Mouse (Mus musculus) heart, embryonic 12.5 days (tissue): ENCODE results near the gene B230104I21Rik. TPM values are rescaled to one million over a fixed set of nuclear protein-coding genes. Genes with fewer than 3 reads are reported as not detected.

Experiments
- ATAC-seq: fragments of 200-750 bp; cut with Nextera tagmentation; 2 replicates; pipeline ENCODE4 v1.8.0; 2017; ENCODE audit warnings: moderate TSS enrichment, moderate library complexity; ENCODE audit not compliant: insufficient number of reproducible peaks, low FRiP score
- H3K27ac ChIP-seq: fragments of 300-500 bp; sonication (generic); 2 replicates; pipeline ENCODE4 v1.5.1; 2016; ENCODE audit warnings: mild to moderate bottlenecking, moderate library complexity; ENCODE audit not compliant: poor library complexity, severe bottlenecking
- H3K27me3 ChIP-seq: fragments of 300-500 bp; sonication (generic); replicated peaks from 2 replicates; pipeline ENCODE4 v1.6.1; 2016; ENCODE audit warnings: mild to moderate bottlenecking, moderate library complexity
- H3K36me3 ChIP-seq: fragments of 300-500 bp; sonication (generic); 2 replicates; pipeline ENCODE4 v1.6.1; 2016; ENCODE audit warnings: mild to moderate bottlenecking, moderate library complexity
- H3K4me1 ChIP-seq: fragments of 300-500 bp; sonication (generic); replicated peaks from 2 replicates; pipeline ENCODE4 v1.6.1; 2016; ENCODE audit warnings: mild to moderate bottlenecking
- H3K4me2 ChIP-seq: fragments of 300-500 bp; sonication (generic); 2 replicates; pipeline ENCODE4 v1.6.1; 2016; ENCODE audit warnings: mild to moderate bottlenecking, moderate library complexity
- H3K4me3 ChIP-seq: fragments of 300-500 bp; sonication (generic); 2 replicates; pipeline ENCODE4 v1.5.1; 2016; ENCODE audit warnings: mild to moderate bottlenecking
- H3K9ac ChIP-seq: fragments of 300-500 bp; sonication (generic); 2 replicates; pipeline ENCODE4 v1.6.1; 2016; ENCODE audit warnings: mild to moderate bottlenecking, moderate library complexity
- H3K9me3 ChIP-seq: fragments of 300-500 bp; sonication (generic); replicated peaks from 2 replicates; pipeline ENCODE4 v1.6.1; 2016; ENCODE audit warnings: mild to moderate bottlenecking, moderate library complexity
- WGBS: fragments of 180-500 bp; shearing (Covaris S2); methylation state at CpG from one replicate; pipeline ENCODE4 v1.1.7; 2016; 5-methylcytosine and 5-hydroxymethylcytosine counted together
- polyA plus RNA-seq: library from polyadenylated mRNA; unstranded; fragments of >200 nt; fragmentation: Nextera tagmentation; extraction: Ambion mirVana; gene quantifications from 2 replicates; pipeline ENCODE4 v1.2.1, GENCODE M21; 2016

Gene B230104I21Rik
- polyA plus RNA-seq, 1 experiment from 2014 or later: not detected

GRCm38 (mm10) chr4:154313622-154313967, 22.3 kb upstream of the B230104I21Rik start:
- Histone ChIP-seq H3K9me3 (no peaks in the 10 kb centered on the region), H3K36me3 (peaks cover 4% of the 10 kb centered on the region), H3K4me1 (no peaks in the 10 kb centered on the region), H3K9ac (no peak overlapping the region), H3K27me3 (0 out of 2 replicates have a peak, but pooled peaks cover 5% of the 10 kb centered on the region), H3K27ac (no peak overlapping the region), H3K4me3 (no peak overlapping the region), H3K4me2 (no peak overlapping the region)
- ATAC-seq: no peak
- 73% methylated on average over 11 of the region's 11 CpGs for WGBS

- ATAC-seq: 0 out of 2 replicates have a peak, but pooled peaks have one; percentile 15
- no peak overlapping the region for H3K4me2 ChIP-seq
- H3K4me1 ChIP-seq: peaks cover 27% of the 10 kb centered on the region
- H3K27ac ChIP-seq: peak overlapping the region; percentile 61
- H3K9me3 ChIP-seq: no peaks in the 10 kb centered on the region
- peaks cover 21% of the 10 kb centered on the region; the same call in 1 of the 2 replicates for H3K36me3 ChIP-seq
- H3K27me3 ChIP-seq: peaks cover 22% of the 10 kb centered on the region
- H3K4me3 ChIP-seq: no peak overlapping the region
- 35% methylated on average over 4 of the region's 4 CpGs for WGBS
- H3K9ac ChIP-seq: no peak overlapping the region
These were observed 10.5 kb upstream of the B230104I21Rik start for GRCm38 (mm10) chr4:154325410-154325809.

- H3K9me3 ChIP-seq: no peaks in the 10 kb centered on the region
- peaks cover 14% of the 10 kb centered on the region for H3K27me3 ChIP-seq
- no peak overlapping the region for H3K27ac ChIP-seq
- WGBS: 8% methylated on average over 17 of the region's 20 CpGs
- no peak overlapping the region for H3K4me2 ChIP-seq
- H3K9ac ChIP-seq: no peak overlapping the region
- no peak for ATAC-seq
- no peak overlapping the region for H3K4me3 ChIP-seq
- H3K36me3 ChIP-seq: 0 out of 2 replicates have a peak, but pooled peaks cover 5% of the 10 kb centered on the region
- H3K4me1 ChIP-seq: peaks cover 37% of the 10 kb centered on the region
These were observed 7.5 kb upstream of the B230104I21Rik start for GRCm38 (mm10) chr4:154328431-154328830.

GRCm38 (mm10) chr4:154328836-154329235, 7.1 kb upstream of the B230104I21Rik start:
- Histone ChIP-seq H3K4me3 (no peak overlapping the region), H3K27ac (peak overlapping the region; percentile 95; the same call in 1 of the 2 replicates), H3K9me3 (no peaks in the 10 kb centered on the region), H3K36me3 (0 out of 2 replicates have a peak, but pooled peaks cover 2% of the 10 kb centered on the region), H3K9ac (no peak overlapping the region), H3K4me2 (no peak overlapping the region), H3K27me3 (peaks cover 14% of the 10 kb centered on the region), H3K4me1 (peaks cover 37% of the 10 kb centered on the region)
- 8% methylated on average over 6 of the region's 6 CpGs for WGBS
- ATAC-seq: no peak

GRCm38 (mm10) chr4:154330001-154330400, 5.9 kb upstream of the B230104I21Rik start:
- H3K9ac ChIP-seq: 0 out of 2 replicates have a peak overlapping the region, but pooled peaks have one; percentile 8
- H3K4me1 ChIP-seq: peaks cover 43% of the 10 kb centered on the region
- H3K9me3 ChIP-seq: no peaks in the 10 kb centered on the region
- no peak overlapping the region for H3K4me3 ChIP-seq
- peak; percentile 74 for ATAC-seq
- H3K27me3 ChIP-seq: peaks cover 17% of the 10 kb centered on the region
- peak overlapping the region; percentile 95 for H3K27ac ChIP-seq
- 0 out of 2 replicates have a peak, but pooled peaks cover 2% of the 10 kb centered on the region for H3K36me3 ChIP-seq
- 61% methylated on average over 7 of the region's 7 CpGs for WGBS
- H3K4me2 ChIP-seq: no peak overlapping the region

GRCm38 (mm10) chr4:154331271-154331670, 4.7 kb upstream of the B230104I21Rik start:
- 59% methylated on average over 12 of the region's 12 CpGs for WGBS
- no peaks in the 10 kb centered on the region for H3K9me3 ChIP-seq
- H3K36me3 ChIP-seq: 0 out of 2 replicates have a peak, but pooled peaks cover 2% of the 10 kb centered on the region
- no peak for ATAC-seq
- no peak overlapping the region for H3K4me3 ChIP-seq
- H3K4me1 ChIP-seq: peaks cover 38% of the 10 kb centered on the region
- peak overlapping the region; percentile 95 for H3K27ac ChIP-seq
- no peak overlapping the region for H3K4me2 ChIP-seq
- no peak overlapping the region; the same call in 1 of the 2 replicates for H3K9ac ChIP-seq
- peaks cover 23% of the 10 kb centered on the region for H3K27me3 ChIP-seq

GRCm38 (mm10) chr4:154333300-154333699, 2.6 kb upstream of the B230104I21Rik start:
- Histone ChIP-seq H3K9ac (no peak overlapping the region), H3K27ac (no peak overlapping the region), H3K4me3 (no peak overlapping the region), H3K9me3 (no peaks in the 10 kb centered on the region), H3K27me3 (peaks cover 26% of the 10 kb centered on the region), H3K36me3 (0 out of 2 replicates have a peak, but pooled peaks cover 6% of the 10 kb centered on the region), H3K4me2 (no peak overlapping the region), H3K4me1 (peaks cover 50% of the 10 kb centered on the region)
- no peak for ATAC-seq
- WGBS: 71% methylated on average over 8 of the region's 8 CpGs

GRCm38 (mm10) chr4:154334699-154335402, 1.1 kb upstream of the B230104I21Rik start:
- 62% methylated on average over 48 of the region's 48 CpGs for WGBS
- ATAC-seq: no peak
- Histone ChIP-seq H3K27ac (no peak overlapping the region), H3K27me3 (0 out of 2 replicates have a peak, but pooled peaks cover 29% of the 10 kb centered on the region), H3K4me2 (peak overlapping the region; percentile 54), H3K9ac (peak overlapping the region; percentile 39; the same call in 1 of the 2 replicates), H3K4me1 (peaks cover 39% of the 10 kb centered on the region), H3K4me3 (peak overlapping the region; percentile 17), H3K36me3 (0 out of 2 replicates have a peak, but pooled peaks cover 6% of the 10 kb centered on the region), H3K9me3 (no peaks in the 10 kb centered on the region)

- Histone ChIP-seq H3K9me3 (no peaks in the 10 kb centered on the region), H3K36me3 (peaks cover 20% of the 10 kb centered on the region), H3K9ac (peak overlapping the region; percentile 25; the same call in 1 of the 2 replicates), H3K27ac (peak overlapping the region; percentile 70), H3K4me1 (peaks cover 32% of the 10 kb centered on the region), H3K4me2 (no peak overlapping the region), H3K27me3 (0 out of 2 replicates have a peak, but pooled peaks cover 29% of the 10 kb centered on the region), H3K4me3 (no peak overlapping the region)
- ATAC-seq: peak; percentile 59
- 29% methylated on average over 10 of the region's 10 CpGs for WGBS
These were observed 723 bp downstream of the B230104I21Rik start for GRCm38 (mm10) chr4:154336650-154337049.

- Histone ChIP-seq H3K4me1 (peaks cover 16% of the 10 kb centered on the region), H3K9me3 (peaks cover 9% of the 10 kb centered on the region; the same call in 1 of the 2 replicates), H3K27ac (no peak overlapping the region), H3K36me3 (peaks cover 26% of the 10 kb centered on the region), H3K27me3 (no peaks in the 10 kb centered on the region), H3K4me2 (no peak overlapping the region), H3K9ac (no peak overlapping the region), H3K4me3 (no peak overlapping the region)
- 61% methylated on average over 19 of the region's 19 CpGs for WGBS
- ATAC-seq: no peak
These were observed 11.0 kb downstream of the B230104I21Rik start for GRCm38 (mm10) chr4:154346731-154347522.
